Mouse (Mus musculus): ENCODE measurements around the gene Nptn. TPM values are rescaled to one million over a fixed set of nuclear protein-coding genes. Genes with fewer than 3 reads are reported as not detected.
A peak's percentile ranks its signal among the peaks of the same experiment; 100 is the strongest.
"Not testable (repeated sequence)": the region's sequence is repeated elsewhere in the genome, so short reads cannot be mapped to it uniquely, and the experiment has no call there.

Gene Nptn
- total and polyA plus RNA-seq, 2 experiments from 2014 or later: 236 to 298 TPM

- H3K4me2 ChIP-seq (ENCODE audit: low read depth): no peak overlapping the region
- H3K9ac ChIP-seq: no peak overlapping the region
- no peaks in the 10 kb centered on the region for H3K36me3 ChIP-seq (ENCODE audit: insufficient read depth)
- H3K27ac ChIP-seq (ENCODE audit: low read depth, low read length): no peak overlapping the region
- no peak for TF ChIP-seq CTCF (IDR thresholded peaks at IDR 0.05; ENCODE audit: low read depth)
- 0 out of 2 replicates have a peak, but pooled peaks cover 15% of the 10 kb centered on the region for H3K4me1 ChIP-seq (ENCODE audit: insufficient read depth)
- no peak for DNase-seq
- ATAC-seq: no peak
- WGBS: 67% methylated on average over 3 of the region's 3 CpGs
- H3K4me3 ChIP-seq (ENCODE audit: low read depth, low read length): no peak overlapping the region
- no peaks in the 10 kb centered on the region for H3K27me3 ChIP-seq (ENCODE audit: insufficient read depth, low read length)
- H3K9me3 ChIP-seq (ENCODE audit: low read length): no peaks in the 10 kb centered on the region
Measured at GRCm38 (mm10) chr9:58560211-58560610, 21.8 kb upstream of the Nptn start.

DNA sequence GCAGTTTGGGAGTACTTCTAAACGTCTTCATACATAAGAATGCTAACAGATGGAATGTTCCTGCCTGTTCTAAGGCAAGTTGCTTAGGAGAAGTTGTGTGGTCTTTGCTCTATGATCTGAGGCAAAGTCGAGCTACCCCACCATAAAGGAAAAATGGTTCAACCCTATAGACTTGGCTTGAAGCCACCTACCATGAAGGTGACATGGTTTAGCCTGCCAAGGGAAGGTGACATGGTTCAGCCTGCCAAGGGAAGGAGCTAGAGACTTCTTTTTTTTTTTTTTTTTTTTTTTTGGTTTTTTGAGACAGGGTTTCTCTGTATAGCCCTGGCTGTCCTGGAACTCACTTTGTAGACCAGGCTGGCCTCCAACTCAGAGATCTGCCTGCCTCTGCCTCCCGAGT is 16.1 kb upstream of the Nptn start:
- H3K9me3 ChIP-seq (ENCODE audit: low read length); H3K4me3 ChIP-seq (ENCODE audit: low read depth, low read length): not testable (repeated sequence)

DNA sequence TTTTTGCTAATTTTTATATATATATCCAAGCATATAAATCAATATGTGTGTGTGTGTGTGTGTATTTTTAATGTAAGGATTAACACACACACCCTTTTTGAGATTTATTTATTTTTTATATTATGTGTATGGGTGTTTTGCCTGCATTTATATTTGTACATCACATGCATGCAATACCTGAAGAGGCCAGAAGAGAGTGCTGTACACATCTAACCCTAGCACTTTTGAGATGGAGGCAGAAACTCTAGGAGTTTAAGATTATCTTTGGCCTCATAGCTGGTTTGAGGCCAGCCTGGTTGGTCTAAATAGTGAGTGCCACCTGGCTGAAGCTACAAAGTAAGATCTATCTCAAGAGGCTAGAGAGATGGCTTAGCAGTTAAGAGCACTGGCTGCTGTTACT is 14.4 kb upstream of the Nptn start:
- TF ChIP-seq CTCF (IDR thresholded peaks at IDR 0.05; ENCODE audit: low read depth): peak; percentile 51
- no peak overlapping the region for H3K4me2 ChIP-seq (ENCODE audit: low read depth)
- no peak overlapping the region for H3K4me3 ChIP-seq (ENCODE audit: low read depth, low read length)
- no peak overlapping the region for H3K9ac ChIP-seq
- H3K27ac ChIP-seq (ENCODE audit: low read depth, low read length): no peak overlapping the region
- no peaks in the 10 kb centered on the region for H3K27me3 ChIP-seq (ENCODE audit: insufficient read depth, low read length)
- H3K4me1 ChIP-seq (ENCODE audit: insufficient read depth): no peaks in the 10 kb centered on the region
- ATAC-seq: no peak
- H3K36me3 ChIP-seq (ENCODE audit: insufficient read depth): no peaks in the 10 kb centered on the region; the same call in 1 of the 2 replicates
- DNase-seq: no peak
- H3K9me3 ChIP-seq (ENCODE audit: low read length): no peaks in the 10 kb centered on the region

More for the DNA sequence above, 16.1 kb upstream of the Nptn start:
- ATAC-seq; H3K27ac ChIP-seq (ENCODE audit: low read depth, low read length); H3K9ac ChIP-seq; H3K4me1 ChIP-seq (ENCODE audit: insufficient read depth); DNase-seq; H3K4me2 ChIP-seq (ENCODE audit: low read depth); H3K27me3 ChIP-seq (ENCODE audit: insufficient read depth, low read length); H3K36me3 ChIP-seq (ENCODE audit: insufficient read depth): not testable (repeated sequence)
- WGBS: 82% methylated on average over 3 of the region's 3 CpGs

GRCm38 (mm10) chr9:58571001-58571400 is 11.0 kb upstream of the Nptn start:
- Histone ChIP-seq H3K27ac (ENCODE audit: low read depth, low read length) (no peak overlapping the region), H3K9me3 (ENCODE audit: low read length) (no peaks in the 10 kb centered on the region), H3K4me1 (ENCODE audit: insufficient read depth) (no peaks in the 10 kb centered on the region), H3K27me3 (ENCODE audit: insufficient read depth, low read length) (no peaks in the 10 kb centered on the region), H3K4me3 (ENCODE audit: low read depth, low read length) (no peak overlapping the region), H3K9ac (no peak overlapping the region), H3K4me2 (ENCODE audit: low read depth) (no peak overlapping the region), H3K36me3 (ENCODE audit: insufficient read depth) (no peaks in the 10 kb centered on the region; the same call in 1 of the 2 replicates)
- WGBS: 91% methylated on average over 1 of the region's 1 CpGs
- ATAC-seq (no peak), DNase-seq (no peak)
- no peak for TF ChIP-seq CTCF (IDR thresholded peaks at IDR 0.05; ENCODE audit: low read depth)

- WGBS: 24% methylated on average over 3 of the region's 3 CpGs
- DNase-seq: peak; percentile 78
- no peak for ATAC-seq
- Histone ChIP-seq H3K9ac (no peak overlapping the region), H3K4me1 (ENCODE audit: insufficient read depth) (no peaks in the 10 kb centered on the region), H3K9me3 (ENCODE audit: low read length) (no peaks in the 10 kb centered on the region), H3K36me3 (ENCODE audit: insufficient read depth) (no peaks in the 10 kb centered on the region), H3K27ac (ENCODE audit: low read depth, low read length) (no peak overlapping the region), H3K27me3 (ENCODE audit: insufficient read depth, low read length) (no peaks in the 10 kb centered on the region), H3K4me3 (ENCODE audit: low read depth, low read length) (no peak overlapping the region), H3K4me2 (ENCODE audit: low read depth) (no peak overlapping the region)
- TF ChIP-seq CTCF (IDR thresholded peaks at IDR 0.05; ENCODE audit: low read depth): peak; percentile 88
Measured at GRCm38 (mm10) chr9:58578669-58579068, 3.4 kb upstream of the Nptn start.

- not testable (repeated sequence) for H3K4me3 ChIP-seq (ENCODE audit: low read depth, low read length); H3K27me3 ChIP-seq (ENCODE audit: insufficient read depth, low read length); H3K4me1 ChIP-seq (ENCODE audit: insufficient read depth); H3K27ac ChIP-seq (ENCODE audit: low read depth, low read length); H3K9me3 ChIP-seq (ENCODE audit: low read length); DNase-seq; H3K4me2 ChIP-seq (ENCODE audit: low read depth); H3K36me3 ChIP-seq (ENCODE audit: insufficient read depth); H3K9ac ChIP-seq; ATAC-seq
- WGBS: 83% methylated on average over 10 of the region's 10 CpGs
Measured at GRCm38 (mm10) chr9:58580453-58581195, 1.4 kb upstream of the Nptn start.

DNA sequence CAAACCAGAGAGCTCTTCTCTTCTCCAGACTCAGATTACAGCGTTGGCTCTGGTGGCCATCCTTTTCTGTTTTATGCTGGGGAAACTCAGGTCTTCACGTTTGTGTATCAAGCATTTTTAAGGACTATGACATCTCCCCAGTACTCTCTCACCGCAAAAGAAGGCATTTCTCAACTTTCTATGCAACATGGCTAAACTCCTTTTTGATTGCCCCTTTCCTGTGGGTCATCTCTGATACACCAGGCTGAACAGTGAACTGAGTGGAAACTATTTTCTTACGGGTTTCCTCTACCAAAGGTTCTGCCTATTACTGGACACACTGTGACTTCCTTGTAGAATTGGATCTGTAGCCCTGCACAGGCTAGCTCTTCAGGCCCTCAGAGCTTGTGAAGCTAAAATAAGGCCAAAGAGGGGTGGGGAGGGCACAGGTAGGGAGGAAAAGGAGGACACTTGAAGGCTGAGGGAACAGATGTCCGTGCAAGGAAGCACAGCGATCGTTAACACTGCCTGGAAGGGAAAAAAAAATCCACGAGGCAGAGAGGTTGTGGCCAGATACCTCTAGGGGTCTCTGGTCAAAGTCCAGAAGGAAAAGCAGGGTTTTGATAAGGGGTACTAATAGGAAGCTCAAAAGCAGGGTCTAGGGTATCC is 633 bp upstream of the Nptn start:
- 36% methylated on average over 8 of the region's 8 CpGs for WGBS
- peak overlapping the region; percentile 99 for H3K4me3 ChIP-seq (ENCODE audit: low read depth, low read length)
- peaks cover 6% of the 10 kb centered on the region; the same call in 1 of the 2 replicates for H3K4me1 ChIP-seq (ENCODE audit: insufficient read depth)
- no peaks in the 10 kb centered on the region for H3K36me3 ChIP-seq (ENCODE audit: insufficient read depth)
- peak; percentile 3; the same call in 1 of the 2 replicates for TF ChIP-seq CTCF (IDR thresholded peaks at IDR 0.05; ENCODE audit: low read depth)
- peak overlapping the region; percentile 80 for H3K27ac ChIP-seq (ENCODE audit: low read depth, low read length)
- H3K9ac ChIP-seq: peak overlapping the region; percentile 44
- H3K9me3 ChIP-seq (ENCODE audit: low read length): no peaks in the 10 kb centered on the region
- DNase-seq (no peak), ATAC-seq (no peak)
- peak overlapping the region; percentile 57 for H3K4me2 ChIP-seq (ENCODE audit: low read depth)
- H3K27me3 ChIP-seq (ENCODE audit: insufficient read depth, low read length): no peaks in the 10 kb centered on the region

Measured in forebrain, postnatal 0 days (tissue).